Mouse (Mus musculus) kidney, adult 2 months (tissue): ENCODE results near the gene Fam89b. TPM values are rescaled to one million over a fixed set of nuclear protein-coding genes. Genes with fewer than 3 reads are reported as not detected.

Experiments used
- DNase-seq: peaks from one replicate; pipeline ENCODE4 v3.0.0; 2021
- H3K27ac ChIP-seq: fragments of 200-500 bp; 2 replicates; pipeline ENCODE4 v1.5.1; 2012; ENCODE audit warnings: low read depth, low read length, control low read depth, inconsistent platforms; ENCODE audit not compliant: insufficient read depth
- H3K27me3 ChIP-seq: fragments of 200-500 bp; replicated peaks from 2 replicates; pipeline ENCODE4 v1.6.1; 2012; ENCODE audit warnings: mild to moderate bottlenecking, moderate library complexity, low read length, inconsistent platforms; ENCODE audit not compliant: control insufficient read depth, insufficient read depth
- H3K36me3 ChIP-seq: fragments of 200-500 bp; 2 replicates; pipeline ENCODE4 v1.6.1; 2012; ENCODE audit warnings: mild to moderate bottlenecking, moderate library complexity, low read length, inconsistent platforms; ENCODE audit not compliant: control insufficient read depth, insufficient read depth
- H3K4me1 ChIP-seq: fragments of 200-500 bp; 2 replicates; pipeline ENCODE4 v1.6.1; 2011; ENCODE audit warnings: low read length; ENCODE audit not compliant: control insufficient read depth, insufficient read depth
- H3K4me3 ChIP-seq: fragments of 200-500 bp; 2 replicates; pipeline ENCODE4 v1.5.1; 2011; ENCODE audit warnings: mild to moderate bottlenecking, low read depth, low read length, control low read depth; ENCODE audit not compliant: insufficient read depth
- CTCF ChIP-seq: fragments of 200-500 bp; conservative IDR thresholded peaks from 2 replicates; pipeline ENCODE4 v1.5.1; 2011; ENCODE audit warnings: low read depth, mild to moderate bottlenecking, control low read depth, low read length, moderate library complexity, mixed read lengths; ENCODE audit not compliant: insufficient read depth, insufficient read length
- POLR2A ChIP-seq: fragments of 200-500 bp; IDR thresholded peaks from one replicate; pipeline ENCODE4 v1.6.1; 2011; ENCODE audit warnings: low read depth, low read length, control low read depth
- WGBS: fragments of 180-500 bp; shearing (Covaris S2); methylation state at CpG from one replicate; pipeline ENCODE4 v1.1.7; 2018; 5-methylcytosine and 5-hydroxymethylcytosine counted together
- polyA plus RNA-seq: library from polyadenylated mRNA; depleted of rRNA; stranded (reverse); fragments of >200 nt; gene quantifications from 2 replicates; pipeline ENCODE4 v1.2.3, GENCODE M21; 2012

Gene Fam89b
- polyA plus RNA-seq, 1 experiment: 93.8 TPM

DNA sequence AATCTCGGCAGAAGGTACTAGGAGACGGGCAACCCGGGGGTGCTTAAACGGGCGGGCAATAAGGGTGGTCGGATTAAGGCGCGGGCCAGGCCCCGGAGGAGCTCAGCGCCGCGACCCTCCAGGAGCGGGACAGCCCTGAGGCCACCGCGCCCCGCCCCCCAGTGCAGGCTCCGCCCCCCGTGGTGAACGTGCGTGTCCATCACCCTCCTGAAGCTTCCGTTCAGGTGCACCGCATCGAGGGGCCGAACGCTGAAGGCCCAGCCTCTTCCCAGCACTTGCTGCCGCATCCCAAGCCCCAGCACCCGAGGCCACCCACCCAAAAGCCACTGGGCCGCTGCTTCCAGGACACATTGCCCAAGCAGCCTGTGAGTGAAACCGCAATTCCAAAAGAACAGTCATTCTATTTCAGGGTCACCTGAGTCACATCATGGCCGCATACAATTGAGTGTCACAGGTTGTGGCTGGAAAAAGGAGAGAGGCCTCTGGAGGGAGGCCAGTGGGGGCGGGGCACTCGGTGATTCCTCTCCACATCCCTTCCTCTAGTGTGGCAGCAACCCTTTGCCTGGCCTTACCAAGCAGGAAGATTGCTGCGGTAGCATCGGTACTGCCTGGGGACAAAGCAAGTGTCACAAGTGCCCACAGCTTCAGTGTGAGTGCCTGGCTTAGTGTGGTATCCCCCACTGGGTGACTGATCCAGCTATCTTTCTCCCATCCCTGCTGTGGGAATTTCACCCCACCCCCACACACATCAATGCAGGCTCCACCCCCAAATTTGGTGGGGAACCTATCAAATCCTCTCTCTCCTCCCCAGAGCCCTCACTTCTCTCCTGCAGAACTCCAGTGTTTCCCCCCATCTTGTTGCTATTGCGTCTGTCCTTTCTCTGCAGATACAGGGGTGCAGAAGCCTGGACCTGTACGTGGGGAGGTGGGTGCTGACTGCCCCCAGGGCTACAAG lies 16.6 kb upstream of the Fam89b start:
- H3K27ac ChIP-seq: no peak overlapping the region
- 0 out of 2 replicates have a peak, but pooled peaks cover 3% of the 10 kb centered on the region for H3K4me1 ChIP-seq
- TF ChIP-seq CTCF: no peak
- TF ChIP-seq POLR2A: no peak
- no peak overlapping the region for H3K4me3 ChIP-seq
- no peaks in the 10 kb centered on the region for H3K36me3 ChIP-seq
- H3K27me3 ChIP-seq: no peaks in the 10 kb centered on the region
- no peak for DNase-seq
- WGBS: 29% methylated on average over 36 of the region's 36 CpGs

DNA sequence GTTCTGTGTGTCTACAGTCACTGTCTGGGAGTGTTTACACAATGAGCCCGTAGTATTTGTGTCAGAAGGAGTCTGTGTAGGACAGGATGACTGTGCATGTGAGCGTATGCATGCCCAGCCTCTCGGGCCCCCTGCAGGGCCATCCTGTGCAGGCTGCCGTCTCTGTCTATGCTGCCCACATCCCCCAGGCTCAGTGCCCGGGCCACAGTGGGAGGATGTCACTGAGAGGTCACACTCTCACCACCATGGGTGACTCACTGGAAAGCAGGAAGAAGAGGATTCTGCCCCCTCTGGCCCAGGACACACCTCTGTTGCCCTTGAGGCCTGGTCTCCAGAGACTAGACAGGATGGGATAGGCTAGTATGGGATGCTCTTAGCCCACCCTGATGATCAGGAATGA lies 14.1 kb upstream of the Fam89b start:
- 54% methylated on average over 5 of the region's 5 CpGs for WGBS
- DNase-seq: peak; percentile 43
- peak overlapping the region; percentile 33 for H3K27ac ChIP-seq
- H3K4me3 ChIP-seq: no peak overlapping the region
- TF ChIP-seq CTCF (no peak), POLR2A (no peak)
- 0 out of 2 replicates have a peak, but pooled peaks cover 3% of the 10 kb centered on the region for H3K4me1 ChIP-seq
- no peaks in the 10 kb centered on the region for H3K36me3 ChIP-seq
- no peaks in the 10 kb centered on the region for H3K27me3 ChIP-seq

DNA sequence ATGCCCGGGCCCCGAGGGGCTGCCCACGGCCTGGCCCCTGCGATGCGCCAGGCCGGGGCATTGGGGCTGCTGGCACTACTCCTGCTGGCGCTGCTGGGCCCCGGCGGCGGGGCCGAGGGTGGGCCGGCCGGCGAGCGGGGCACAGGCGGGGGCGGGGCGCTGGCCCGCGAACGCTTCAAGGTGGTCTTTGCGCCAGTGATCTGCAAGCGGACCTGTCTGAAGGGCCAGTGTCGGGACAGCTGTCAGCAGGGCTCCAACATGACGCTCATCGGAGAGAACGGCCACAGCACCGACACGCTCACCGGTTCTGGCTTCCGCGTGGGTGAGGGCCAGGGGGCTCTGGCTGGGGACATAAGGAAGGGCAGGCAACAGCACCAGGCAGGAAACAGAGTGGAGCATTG lies 12.8 kb upstream of the Fam89b start:
- no peaks in the 10 kb centered on the region for H3K36me3 ChIP-seq
- 6% methylated on average over 32 of the region's 32 CpGs for WGBS
- TF ChIP-seq CTCF (no peak), POLR2A (no peak)
- 0 out of 2 replicates have a peak, but pooled peaks cover 3% of the 10 kb centered on the region for H3K4me1 ChIP-seq
- H3K27me3 ChIP-seq: no peaks in the 10 kb centered on the region
- peak overlapping the region; percentile 72 for H3K4me3 ChIP-seq
- DNase-seq: no peak
- H3K27ac ChIP-seq: peak overlapping the region; percentile 67

DNA sequence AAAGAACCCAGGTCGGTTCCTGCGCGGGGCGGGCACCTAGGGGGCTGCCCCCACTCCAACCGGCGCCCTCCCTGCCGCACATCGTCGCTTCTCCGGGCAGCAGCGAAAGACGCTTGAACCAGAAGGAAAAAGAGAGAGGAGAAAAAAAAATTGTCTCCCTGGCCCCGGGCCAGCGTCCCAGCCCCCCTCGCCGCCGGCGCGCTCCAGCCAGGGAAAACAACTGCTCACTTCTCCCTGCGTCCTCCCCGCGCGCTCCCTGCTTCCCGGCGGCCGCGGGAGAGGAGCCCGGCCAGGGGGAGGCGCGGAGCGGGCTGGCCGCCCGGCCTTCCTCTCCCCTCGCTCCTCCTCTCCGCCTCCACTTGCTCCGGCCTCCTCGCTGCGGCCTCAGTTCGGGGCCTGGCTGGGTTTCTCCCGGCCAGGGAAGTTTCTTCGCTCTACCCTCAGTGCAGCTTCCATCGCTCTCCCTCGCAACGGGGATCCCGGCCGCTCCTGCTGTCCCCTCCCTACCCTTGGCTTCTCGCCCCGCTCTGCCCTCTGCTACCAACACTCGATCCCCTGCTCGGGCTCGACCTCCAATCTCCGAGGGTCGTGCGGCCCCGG lies 12.3 kb upstream of the Fam89b start:
- 0 out of 2 replicates have a peak, but pooled peaks cover 3% of the 10 kb centered on the region for H3K4me1 ChIP-seq
- 2% methylated on average over 54 of the region's 55 CpGs for WGBS
- peak overlapping the region; percentile 67 for H3K27ac ChIP-seq
- H3K27me3 ChIP-seq: no peaks in the 10 kb centered on the region
- H3K36me3 ChIP-seq: no peaks in the 10 kb centered on the region
- H3K4me3 ChIP-seq: peak overlapping the region; percentile 72
- peak; percentile 80 for DNase-seq
- no peak for TF ChIP-seq CTCF
- TF ChIP-seq POLR2A: no peak

DNA sequence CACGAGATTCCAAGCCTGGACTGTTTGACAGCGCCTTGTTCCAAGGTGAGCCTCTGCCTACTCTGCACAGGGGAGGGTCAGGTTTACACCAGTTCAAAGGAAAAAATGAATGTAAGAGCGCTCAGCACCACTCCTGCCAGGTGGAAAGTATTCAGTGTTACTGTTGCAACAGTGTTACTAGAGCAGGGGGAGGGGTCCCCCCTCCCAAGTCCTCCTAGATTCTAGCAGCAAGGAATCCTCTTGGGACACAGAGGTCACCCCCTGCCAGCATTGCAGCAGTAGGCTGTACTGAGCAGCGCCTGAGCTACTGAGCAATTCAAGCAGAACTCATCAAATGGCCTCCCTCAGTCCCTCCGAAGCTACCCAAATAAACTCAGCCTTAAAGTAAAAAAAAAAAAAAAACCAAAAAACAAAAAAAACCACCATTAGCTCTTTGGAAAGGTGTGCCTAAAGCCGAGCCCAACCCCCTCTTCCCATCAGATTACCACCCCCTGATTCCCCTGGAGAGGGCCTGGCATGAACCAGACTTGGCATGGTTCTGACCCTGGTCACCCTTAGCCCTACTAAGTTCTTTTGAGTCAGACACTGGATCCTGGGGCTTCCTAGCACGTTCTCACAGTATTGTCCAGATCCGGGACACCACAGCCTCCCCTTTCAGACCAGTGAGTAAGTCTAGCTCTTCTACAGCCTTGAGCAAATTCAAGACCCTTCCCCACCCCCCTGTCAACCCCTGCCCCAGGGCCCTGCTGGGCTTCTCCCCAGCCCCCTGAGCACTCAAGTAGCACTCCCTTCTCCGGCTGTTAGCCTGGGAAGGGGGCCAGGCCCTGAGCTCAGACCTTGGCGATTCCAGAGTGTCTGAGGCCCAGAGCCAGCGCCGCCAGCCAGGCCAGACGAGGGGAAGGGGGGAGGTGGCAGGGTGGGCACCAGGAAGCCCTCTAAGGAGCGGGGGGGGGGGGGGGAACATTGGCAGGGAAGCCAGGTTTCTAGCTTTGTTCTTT lies 11.2 kb upstream of the Fam89b start, which contains the start of gene Ltbp3:
Gene Ltbp3, plus strand, starts transcription at position 585 of the 998 bp plus-strand sequence.
- no peak for TF ChIP-seq CTCF
- TF ChIP-seq POLR2A: no peak
- Histone ChIP-seq H3K4me3 (peak within 1 kb of the TSS; percentile 72), H3K36me3 (no peaks in the 10 kb centered on the region), H3K4me1 (0 out of 2 replicates have a peak, but pooled peaks cover 3% of the 10 kb centered on the region), H3K27me3 (no peaks in the 10 kb centered on the region), H3K27ac (peak within 1 kb of the TSS; percentile 67)
- WGBS: 52% methylated on average over 11 of the region's 14 CpGs
- peak; percentile 51 for DNase-seq

DNA sequence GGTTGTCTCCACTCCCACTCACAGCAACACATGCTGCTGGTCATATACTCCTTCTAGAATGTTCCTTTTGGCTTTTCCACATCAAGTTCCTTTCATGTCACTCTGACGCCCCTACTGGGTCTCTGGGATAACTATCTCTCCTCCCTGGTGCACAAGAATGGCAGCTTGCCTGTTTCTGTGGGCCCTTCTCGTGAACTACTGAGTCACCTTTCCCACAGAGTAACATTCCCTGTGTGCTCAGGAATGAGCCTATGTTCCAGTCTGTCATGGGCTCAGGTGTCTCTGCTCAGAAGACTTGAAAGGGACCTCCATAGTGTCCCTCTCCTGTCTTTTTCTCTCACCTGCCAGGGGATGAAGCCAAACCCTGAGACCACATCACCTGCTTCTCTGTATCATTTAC lies 10.0 kb upstream of the Fam89b start:
- no peak for DNase-seq
- H3K36me3 ChIP-seq: no peaks in the 10 kb centered on the region
- no peak overlapping the region for H3K4me3 ChIP-seq
- 0 out of 2 replicates have a peak, but pooled peaks cover 3% of the 10 kb centered on the region for H3K4me1 ChIP-seq
- no peak overlapping the region for H3K27ac ChIP-seq
- WGBS: 76% methylated on average over 2 of the region's 2 CpGs
- no peak for TF ChIP-seq POLR2A
- TF ChIP-seq CTCF: no peak
- no peaks in the 10 kb centered on the region for H3K27me3 ChIP-seq
